Mouse (Mus musculus) heart, embryonic 13.5 days (tissue): ENCODE results near the gene Dlec1. TPM values are rescaled to one million over a fixed set of nuclear protein-coding genes. Genes with fewer than 3 reads are reported as not detected.
A peak's percentile ranks its signal among the peaks of the same experiment; 100 is the strongest.

ENCODE experiments used
- ATAC-seq: fragments of 200-750 bp; cut with Nextera tagmentation; 2 replicates; pipeline ENCODE4 v1.8.0; 2017; ENCODE audit warnings: moderate TSS enrichment; ENCODE audit not compliant: insufficient number of reproducible peaks, low FRiP score, low TSS enrichment; ENCODE audit errors: extremely low read depth
- H3K27ac ChIP-seq: fragments of 300-500 bp; sonication (generic); replicated peaks from 2 replicates; pipeline ENCODE4 v1.5.1; 2015; ENCODE audit warnings: moderate library complexity, mild to moderate bottlenecking, inconsistent platforms
- H3K27me3 ChIP-seq: fragments of 300-500 bp; sonication (generic); replicated peaks from 2 replicates; pipeline ENCODE4 v1.6.1; 2015; ENCODE audit warnings: mild to moderate bottlenecking, inconsistent platforms
- H3K36me3 ChIP-seq: fragments of 300-500 bp; sonication (generic); 2 replicates; pipeline ENCODE4 v1.6.1; 2015; ENCODE audit warnings: mild to moderate bottlenecking, inconsistent platforms
- H3K4me1 ChIP-seq: fragments of 300-500 bp; sonication (generic); 2 replicates; pipeline ENCODE4 v1.6.1; 2015; ENCODE audit warnings: inconsistent platforms
- H3K4me2 ChIP-seq: fragments of 300-500 bp; sonication (generic); 2 replicates; pipeline ENCODE4 v1.6.1; 2015; ENCODE audit warnings: inconsistent platforms, mild to moderate bottlenecking, moderate library complexity
- H3K4me3 ChIP-seq: fragments of 300-500 bp; sonication (generic); 2 replicates; pipeline ENCODE4 v1.5.1; 2015; ENCODE audit warnings: moderate library complexity, mild to moderate bottlenecking, inconsistent platforms
- H3K9ac ChIP-seq: fragments of 300-500 bp; sonication (generic); 2 replicates; pipeline ENCODE4 v1.6.1; 2015; ENCODE audit warnings: inconsistent platforms, mild to moderate bottlenecking, moderate library complexity
- H3K9me3 ChIP-seq: fragments of 300-500 bp; sonication (generic); 2 replicates; pipeline ENCODE4 v1.6.1; 2016; ENCODE audit warnings: inconsistent platforms
- WGBS: fragments of 180-500 bp; shearing (Covaris S2); methylation state at CpG from one replicate; pipeline ENCODE4 v1.1.7; 2015; ENCODE audit warnings: mixed read lengths; 5-methylcytosine and 5-hydroxymethylcytosine counted together
- polyA plus RNA-seq: library from polyadenylated mRNA; unstranded; fragments of >200 nt; fragmentation: Nextera tagmentation; extraction: Ambion mirVana; gene quantifications from 2 replicates; pipeline ENCODE4 v1.2.1, GENCODE M21; 2015

Dlec1 gene
- polyA plus RNA-seq, 1 experiment from 2014 or later = 0.21 TPM

- no peaks in the 10 kb centered on the region for H3K36me3 ChIP-seq
- H3K4me2 ChIP-seq = peak overlapping the region; percentile 92
- peak overlapping the region; percentile 83 for H3K9ac ChIP-seq
- H3K27ac ChIP-seq = no peak overlapping the region
- 66% methylated on average over 12 of the region's 12 CpGs for WGBS
- ATAC-seq = no peak
- H3K27me3 ChIP-seq = peaks cover 18% of the 10 kb centered on the region
- H3K9me3 ChIP-seq = no peaks in the 10 kb centered on the region
- H3K4me3 ChIP-seq = peak overlapping the region; percentile 68
- H3K4me1 ChIP-seq = peaks cover 55% of the 10 kb centered on the region
Observed at GRCm38 (mm10) chr9:119091581-119092310, 10.5 kb upstream of the Dlec1 start.

DNA sequence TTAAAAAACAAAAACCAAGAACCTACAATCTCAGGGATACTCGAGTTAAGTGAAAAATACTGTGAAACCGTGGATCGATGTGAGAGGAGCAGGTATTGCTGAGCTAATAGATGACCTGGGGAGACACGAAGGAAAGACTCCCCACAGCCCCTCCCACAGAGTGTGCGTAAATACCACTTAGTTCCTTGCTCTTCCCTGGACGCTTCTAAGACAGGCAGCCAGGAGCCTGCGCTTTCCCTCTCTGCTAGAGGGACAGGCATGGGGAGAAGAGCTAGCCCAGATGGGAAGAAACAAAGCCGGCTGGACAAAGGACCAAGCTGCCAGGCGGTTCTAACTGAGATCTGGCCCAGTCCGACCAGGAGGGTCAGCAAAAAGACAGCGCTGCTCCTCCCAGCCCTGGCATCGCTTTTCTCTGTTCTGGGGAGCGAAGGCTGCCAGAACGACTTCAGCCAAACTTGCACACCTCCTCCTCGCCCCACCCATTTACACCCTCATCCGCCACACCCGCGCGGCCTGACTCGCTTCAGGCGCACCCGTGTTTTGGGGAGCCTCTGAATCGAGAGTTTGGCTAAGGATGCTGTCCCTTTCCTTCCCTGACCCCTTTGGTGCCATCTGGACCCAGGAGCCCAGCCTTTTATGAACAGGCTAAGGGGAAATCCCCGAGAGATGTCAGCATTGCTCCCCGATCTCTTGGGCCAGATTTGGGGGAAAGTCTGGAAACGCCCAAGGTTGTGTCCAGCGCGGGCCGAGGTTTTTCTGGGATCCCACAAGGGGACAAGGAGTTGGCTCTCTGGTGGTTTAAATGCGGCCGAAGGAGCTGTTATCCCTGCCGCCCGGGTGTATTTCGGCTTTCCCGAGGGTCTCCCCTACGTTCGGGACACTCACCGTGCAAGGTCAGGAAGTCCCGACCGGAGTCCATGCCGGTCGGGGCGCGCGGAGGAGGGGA is 9.5 kb upstream of the Dlec1 start:
- Histone ChIP-seq H3K4me1 (peaks cover 45% of the 10 kb centered on the region), H3K27ac (peak overlapping the region; percentile 73; the same call in 1 of the 2 replicates), H3K27me3 (peaks cover 21% of the 10 kb centered on the region), H3K4me2 (peak overlapping the region; percentile 92), H3K4me3 (peak overlapping the region; percentile 68), H3K36me3 (no peaks in the 10 kb centered on the region), H3K9ac (peak overlapping the region; percentile 83), H3K9me3 (no peaks in the 10 kb centered on the region)
- 4% methylated on average over 45 of the region's 45 CpGs for WGBS
- ATAC-seq = no peak

GRCm38 (mm10) chr9:119093419-119094295 is 8.6 kb upstream of the Dlec1 start, which contains the start of gene Plcd1:
TSS of gene Plcd1 (minus strand) at chr9:119093502.
- peak; percentile 78; the same call in 1 of the 2 replicates for ATAC-seq
- peak within 1 kb of the TSS; percentile 83 for H3K9ac ChIP-seq
- peaks cover 21% of the 10 kb centered on the region for H3K27me3 ChIP-seq
- peaks cover 38% of the 10 kb centered on the region for H3K4me1 ChIP-seq
- H3K27ac ChIP-seq = peak within 1 kb of the TSS; percentile 73
- no peaks in the 10 kb centered on the region for H3K36me3 ChIP-seq
- peak within 1 kb of the TSS; percentile 92 for H3K4me2 ChIP-seq
- H3K4me3 ChIP-seq = peak within 1 kb of the TSS; percentile 68
- H3K9me3 ChIP-seq = no peaks in the 10 kb centered on the region
- 9% methylated on average over 45 of the region's 45 CpGs for WGBS

DNA sequence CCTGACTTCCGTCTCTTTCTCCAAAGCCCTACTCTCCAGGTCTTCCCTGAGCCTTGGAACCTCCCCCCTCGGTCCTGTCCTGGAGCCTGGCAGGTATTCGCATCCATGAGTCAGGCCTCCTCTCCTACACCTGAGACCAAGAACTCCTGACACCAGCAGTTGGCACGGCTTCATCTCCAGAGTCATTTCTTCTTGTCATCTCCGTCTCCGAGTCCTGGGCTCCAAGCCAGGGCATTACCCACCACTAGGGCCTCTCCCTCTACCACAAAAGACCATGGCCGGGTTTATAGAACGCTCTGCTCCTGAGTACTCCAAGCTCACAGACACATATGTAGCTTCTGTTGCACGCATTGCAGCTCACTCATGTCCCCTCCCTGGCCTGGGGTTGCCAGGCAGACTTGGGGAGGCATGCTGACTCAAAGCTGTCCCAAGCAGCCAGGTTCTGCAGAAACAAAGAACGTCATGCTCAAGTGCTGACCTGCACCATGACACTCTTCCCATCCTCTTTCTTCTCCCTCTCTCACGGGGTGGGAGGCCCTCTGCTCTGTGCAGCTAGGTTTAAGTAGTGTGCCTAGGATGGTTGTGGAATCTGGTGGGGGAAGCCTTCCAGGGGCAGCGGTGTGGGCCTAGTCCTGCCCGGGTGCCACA is 7.7 kb upstream of the Dlec1 start:
- WGBS = 71% methylated on average over 13 of the region's 13 CpGs

DNA sequence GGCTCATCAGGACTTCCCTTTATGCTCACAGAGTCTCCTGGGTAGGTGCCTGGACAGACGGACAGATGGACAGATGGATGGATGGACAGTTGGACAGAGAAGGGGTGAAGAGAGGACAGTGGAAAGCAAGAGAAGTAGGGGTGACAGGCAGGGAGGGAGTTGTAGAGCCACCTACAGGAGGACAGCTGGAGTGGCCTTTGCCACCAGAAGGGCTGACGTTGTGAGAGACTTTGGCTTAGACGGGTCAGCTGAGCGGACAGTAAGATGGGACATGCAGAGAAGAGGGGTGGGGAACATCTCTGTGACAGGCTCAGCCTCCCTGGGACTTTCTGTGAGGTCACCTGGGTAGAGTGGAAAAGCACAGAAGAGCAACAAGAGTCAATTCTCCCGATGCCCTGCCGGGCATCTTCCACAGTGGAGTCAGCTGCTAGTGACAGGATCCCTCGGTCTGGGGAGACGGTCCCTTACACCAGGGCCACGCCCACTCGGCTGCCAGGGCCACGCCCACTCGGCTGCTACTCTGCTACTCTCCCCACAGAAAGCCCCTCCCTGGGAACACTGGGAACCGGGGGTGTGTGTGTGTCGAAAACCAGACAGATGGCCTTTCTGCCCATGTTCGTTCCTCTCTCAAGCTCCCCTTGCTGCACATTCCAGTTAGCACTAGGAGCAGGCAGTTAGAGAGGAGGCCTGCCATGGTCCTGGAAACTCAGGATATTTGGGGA is 1.9 kb upstream of the Dlec1 start:
- 12% methylated on average over 15 of the region's 15 CpGs for WGBS
- Histone ChIP-seq H3K9ac (no peak overlapping the region), H3K27ac (no peak overlapping the region), H3K9me3 (no peaks in the 10 kb centered on the region), H3K27me3 (peaks cover 35% of the 10 kb centered on the region), H3K4me1 (peaks cover 7% of the 10 kb centered on the region), H3K4me3 (no peak overlapping the region), H3K4me2 (no peak overlapping the region), H3K36me3 (no peaks in the 10 kb centered on the region)
- no peak for ATAC-seq

More for the DNA sequence above, 7.7 kb upstream of the Dlec1 start:
- Histone ChIP-seq H3K27ac (no peak overlapping the region; the same call in 1 of the 2 replicates), H3K4me3 (no peak overlapping the region), H3K4me1 (peaks cover 33% of the 10 kb centered on the region), H3K9ac (peak overlapping the region; percentile 83; the same call in 1 of the 2 replicates), H3K9me3 (no peaks in the 10 kb centered on the region), H3K27me3 (peaks cover 21% of the 10 kb centered on the region), H3K4me2 (0 out of 2 replicates have a peak overlapping the region, but pooled peaks have one; percentile 92), H3K36me3 (no peaks in the 10 kb centered on the region)
- no peak for ATAC-seq

- WGBS = 3% methylated on average over 19 of the region's 19 CpGs
- Histone ChIP-seq H3K27me3 (peaks cover 20% of the 10 kb centered on the region), H3K36me3 (no peaks in the 10 kb centered on the region), H3K4me3 (peak overlapping the region; percentile 76), H3K27ac (no peak overlapping the region), H3K4me1 (peaks cover 7% of the 10 kb centered on the region), H3K4me2 (peak overlapping the region; percentile 96), H3K9ac (peak overlapping the region; percentile 78), H3K9me3 (no peaks in the 10 kb centered on the region)
- no peak for ATAC-seq
Observed at GRCm38 (mm10) chr9:119102783-119103113, 470 bp downstream of the Dlec1 start.

DNA sequence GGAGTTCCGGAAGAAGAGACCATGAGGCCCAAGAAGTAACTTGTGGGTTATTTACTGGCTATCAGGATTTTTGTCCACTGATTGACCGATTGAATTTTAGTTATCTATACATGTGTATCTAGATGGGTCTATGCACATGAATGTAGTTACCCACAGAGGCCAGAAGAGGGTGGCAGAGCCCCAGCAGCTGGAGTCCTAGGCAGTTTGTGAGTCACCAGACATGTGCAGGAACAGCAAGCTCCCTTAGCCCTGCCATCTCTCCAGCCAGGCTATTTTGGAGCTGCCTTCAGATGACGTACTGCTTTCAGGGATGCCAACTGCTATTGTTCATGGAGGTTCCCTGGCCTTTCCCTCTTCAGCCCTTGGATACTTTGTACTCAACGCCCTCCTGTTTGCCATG is 5.3 kb downstream of the Dlec1 start:
- Histone ChIP-seq H3K4me2 (no peak overlapping the region), H3K27ac (0 out of 2 replicates have a peak overlapping the region, but pooled peaks have one; percentile 32), H3K27me3 (peaks cover 20% of the 10 kb centered on the region), H3K4me1 (peaks cover 11% of the 10 kb centered on the region), H3K36me3 (no peaks in the 10 kb centered on the region), H3K4me3 (no peak overlapping the region), H3K9me3 (no peaks in the 10 kb centered on the region), H3K9ac (no peak overlapping the region)
- no peak for ATAC-seq
- WGBS = 71% methylated on average over 4 of the region's 4 CpGs

GRCm38 (mm10) chr9:119109685-119110353 is 7.5 kb downstream of the Dlec1 start:
- Histone ChIP-seq H3K9ac (no peak overlapping the region), H3K36me3 (no peaks in the 10 kb centered on the region), H3K4me2 (no peak overlapping the region), H3K9me3 (no peaks in the 10 kb centered on the region), H3K4me3 (no peak overlapping the region), H3K27ac (no peak overlapping the region), H3K4me1 (peaks cover 6% of the 10 kb centered on the region; the same call in 1 of the 2 replicates), H3K27me3 (0 out of 2 replicates have a peak, but pooled peaks cover under 1% of the 10 kb centered on the region)
- WGBS = 62% methylated on average over 12 of the region's 12 CpGs
- no peak for ATAC-seq

DNA sequence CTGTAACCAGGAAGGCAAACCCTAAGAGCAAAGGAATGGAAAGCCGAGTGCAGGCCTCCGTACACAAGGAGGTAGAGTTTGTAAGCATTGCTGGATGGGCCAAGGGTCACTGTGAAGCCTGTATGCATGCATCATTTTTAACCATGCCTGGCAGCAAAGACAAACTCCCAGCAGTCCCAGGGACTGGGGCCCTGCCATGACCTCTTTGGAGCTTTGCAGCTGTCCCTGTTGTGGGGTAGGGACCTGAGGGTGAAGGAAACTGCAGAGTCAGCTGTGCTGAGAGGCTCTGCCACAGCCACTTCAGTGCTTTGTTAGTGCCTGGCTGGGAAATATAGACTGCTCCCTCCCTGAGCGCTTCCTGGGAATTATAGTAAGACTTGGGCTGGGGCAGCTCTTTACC is 8.4 kb downstream of the Dlec1 start:
- peaks cover 6% of the 10 kb centered on the region; the same call in 1 of the 2 replicates for H3K4me1 ChIP-seq
- ATAC-seq = no peak
- H3K27me3 ChIP-seq = no peaks in the 10 kb centered on the region
- no peak overlapping the region for H3K4me2 ChIP-seq
- 53% methylated on average over 3 of the region's 3 CpGs for WGBS
- no peaks in the 10 kb centered on the region for H3K9me3 ChIP-seq
- H3K9ac ChIP-seq = no peak overlapping the region
- H3K4me3 ChIP-seq = no peak overlapping the region
- H3K27ac ChIP-seq = no peak overlapping the region
- no peaks in the 10 kb centered on the region for H3K36me3 ChIP-seq
